Mouse (Mus musculus) liver, adult 2 months (tissue): ENCODE data around the gene Tspan32.

Experiments used
- CTCF ChIP-seq: fragments of 200-500 bp; IDR thresholded peaks from 2 replicates; pipeline ENCODE4 v1.5.1; 2011; ENCODE audit warnings: low read depth, low read length, control low read depth
- POLR2A ChIP-seq: fragments of 200-500 bp; IDR thresholded peaks from 2 replicates; pipeline ENCODE4 v1.6.1; 2011; ENCODE audit warnings: low read length, control low read depth; ENCODE audit not compliant: insufficient read depth; ENCODE audit errors: extremely low read depth

DNA sequence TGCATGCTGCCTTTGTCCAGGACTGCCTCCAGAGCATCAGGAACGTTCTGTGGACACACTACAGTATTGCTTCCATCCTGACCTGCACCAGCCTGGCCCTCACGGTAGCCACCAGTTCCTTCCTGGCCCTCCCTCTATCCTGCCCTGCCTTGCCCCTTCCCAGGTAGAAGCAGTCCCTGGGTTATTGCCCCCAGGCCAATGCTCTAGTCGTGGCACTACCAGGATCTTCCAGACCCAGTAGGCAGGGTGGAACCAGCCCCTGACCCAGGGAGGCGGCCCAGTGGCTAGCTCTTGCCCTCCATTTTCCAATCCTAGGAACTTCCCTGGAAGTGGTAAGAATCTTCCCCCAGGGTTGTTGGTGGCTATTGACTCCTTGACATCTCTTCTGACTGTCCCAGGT, 12.3 kb downstream of the Tspan32 start:
- TF ChIP-seq POLR2A (no peak), CTCF (no peak)
